Mouse (Mus musculus) bone marrow macrophage, adult 2 months (primary cell): ENCODE measurements at regions not wholly inside any gene's neighbourhood (a gene's known extent, or its start where the extent isn't known, plus 50 kb on each side); places are given as distances from the start of the nearest gene placed in this dataset.

Experiments
- H3K27ac ChIP-seq: 2 replicates; pipeline ENCODE4 v1.5.1; 2012; ENCODE audit warnings: low read depth, low read length; ENCODE audit not compliant: insufficient read depth
- H3K4me1 ChIP-seq: 2 replicates; pipeline ENCODE4 v1.6.1; 2012; ENCODE audit warnings: low read length; ENCODE audit not compliant: control insufficient read depth, insufficient read depth
- H3K4me3 ChIP-seq: 2 replicates; pipeline ENCODE4 v1.5.1; 2012; ENCODE audit warnings: mild to moderate bottlenecking, low read length, moderate library complexity; ENCODE audit not compliant: insufficient read depth
- CTCF ChIP-seq: IDR thresholded peaks from 2 replicates; pipeline ENCODE4 v1.5.1; 2012; ENCODE audit warnings: low read depth, mild to moderate bottlenecking, low read length, moderate library complexity
- POLR2A ChIP-seq: IDR thresholded peaks from 2 replicates; pipeline ENCODE4 v1.6.1; 2012; ENCODE audit warnings: mild to moderate bottlenecking, low read depth, low read length, borderline replicate concordance

GRCm38 (mm10) chr5:118509871-118510270 is 50.6 kb upstream of the Med13l start:
- TF ChIP-seq CTCF, result no peak
- no peak for TF ChIP-seq POLR2A
- no peak overlapping the region for H3K4me3 ChIP-seq
- H3K4me1 ChIP-seq, result peaks cover 13% of the 10 kb centered on the region
- no peak overlapping the region for H3K27ac ChIP-seq
